Mouse (Mus musculus): ENCODE results near the gene Vmn2r77. TPM values are rescaled to one million over a fixed set of nuclear protein-coding genes. Genes with fewer than 3 reads are reported as not detected.

Gene Vmn2r77
- polyA plus RNA-seq, 1 experiment from 2014 or later, result not detected

DNA sequence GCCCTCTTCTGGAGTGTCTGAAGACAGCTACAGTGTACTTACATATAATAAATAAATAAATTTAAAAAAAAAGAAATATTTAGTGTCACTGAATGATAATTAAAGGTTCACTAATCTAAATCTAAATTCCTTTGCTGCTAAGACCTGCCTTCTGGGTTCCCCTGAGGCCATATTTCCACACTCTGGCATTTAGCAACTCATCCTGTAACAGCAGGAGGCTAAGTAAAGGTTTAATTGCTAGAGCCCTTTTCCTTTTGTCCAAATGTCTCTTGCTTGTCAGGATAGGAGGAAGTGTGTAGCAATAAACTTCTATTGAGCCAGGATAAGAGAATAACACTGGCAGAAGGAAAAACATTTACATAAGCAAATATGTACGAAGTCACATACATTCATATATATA lies 21.6 kb downstream of the Vmn2r77 start:
- no peak for TF ChIP-seq CTCF (IDR thresholded peaks at IDR 0.05; ENCODE audit: low read depth)
- Histone ChIP-seq H3K9ac (ENCODE audit: low read depth, low read length) (no peak overlapping the region), H3K36me3 (ENCODE audit: insufficient read depth, low read length) (no peaks in the 10 kb centered on the region), H3K27ac (no peak overlapping the region), H3K4me3 (replicated peaks; ENCODE audit: low read depth, low read length) (no peak overlapping the region), H3K4me1 (replicated peaks; ENCODE audit: insufficient read depth, low read length) (no peaks in the 10 kb centered on the region), H3K9me3 (replicated peaks; ENCODE audit: low read length) (no peaks in the 10 kb centered on the region), H3K4me2 (ENCODE audit: low read length) (no peak overlapping the region), H3K27me3 (ENCODE audit: insufficient read depth, low read length) (no peaks in the 10 kb centered on the region)
- ATAC-seq (replicated peaks; ENCODE audit: low FRiP score, low read depth) (no peak), DNase-seq (ENCODE audit: low spot score) (no peak)
- WGBS, result 70% methylated on average over 1 of the region's 1 CpGs

Other genes starting within 250 kb of the Vmn2r77 start
- gene Olfr295, start 211.2 kb upstream of the Vmn2r77 start, polyA plus RNA-seq (2015; fragmentation: Nextera tagmentation; extraction: Ambion mirVana), result not detected in 2 replicates
- gene Olfr294, start 178.4 kb upstream of the Vmn2r77 start, polyA plus RNA-seq (2015; fragmentation: Nextera tagmentation; extraction: Ambion mirVana), result not detected in 2 replicates
- not detected in 2 replicates for gene Olfr293, start 146.0 kb upstream of the Vmn2r77 start, polyA plus RNA-seq (2015; fragmentation: Nextera tagmentation; extraction: Ambion mirVana)
- gene Olfr292, start 106.7 kb upstream of the Vmn2r77 start, polyA plus RNA-seq (2015; fragmentation: Nextera tagmentation; extraction: Ambion mirVana), result not detected in 2 replicates
- 0.33 and 0.68 TPM in 2 replicates for gene Folh1, start 19.1 kb upstream of the Vmn2r77 start, polyA plus RNA-seq (2015; fragmentation: Nextera tagmentation; extraction: Ambion mirVana)
- gene Vmn2r78, start 120.1 kb downstream of the Vmn2r77 start, polyA plus RNA-seq (2015; fragmentation: Nextera tagmentation; extraction: Ambion mirVana), result not detected in 2 replicates
- gene Vmn2r79, start 201.1 kb downstream of the Vmn2r77 start, polyA plus RNA-seq (2015; fragmentation: Nextera tagmentation; extraction: Ambion mirVana), result not detected in 2 replicates